Mouse (Mus musculus) midbrain, embryonic 16.5 days (tissue): Measurements from ENCODE around the gene Asb2. TPM values are rescaled to one million over a fixed set of nuclear protein-coding genes. Genes with fewer than 3 reads are reported as not detected.

Source experiments
- ATAC-seq: fragments of 200-750 bp; cut with Nextera tagmentation; 2 replicates; pipeline ENCODE4 v1.8.0; 2017; ENCODE audit warnings: moderate TSS enrichment
- H3K27ac ChIP-seq: fragments of 300-500 bp; sonication (generic); 2 replicates; pipeline ENCODE4 v1.5.1; 2014; ENCODE audit warnings: mild to moderate bottlenecking, low read length, mixed read lengths
- H3K27me3 ChIP-seq: fragments of 300-500 bp; sonication (generic); 2 replicates; pipeline ENCODE4 v1.6.1; 2014; ENCODE audit warnings: low read depth, low read length, mixed read lengths; ENCODE audit not compliant: control insufficient read depth, insufficient read depth
- H3K36me3 ChIP-seq: fragments of 300-500 bp; sonication (generic); 2 replicates; pipeline ENCODE4 v1.6.1; 2014; ENCODE audit warnings: mild to moderate bottlenecking, low read length, moderate library complexity, mixed read lengths; ENCODE audit not compliant: control insufficient read depth, insufficient read depth
- H3K4me1 ChIP-seq: fragments of 300-500 bp; sonication (generic); 2 replicates; pipeline ENCODE4 v1.6.1; 2014; ENCODE audit warnings: mild to moderate bottlenecking, low read length, mixed read lengths; ENCODE audit not compliant: control insufficient read depth, insufficient read depth
- H3K4me2 ChIP-seq: fragments of 300-500 bp; sonication (generic); 2 replicates; pipeline ENCODE4 v1.6.1; 2014; ENCODE audit warnings: mild to moderate bottlenecking, low read length, mixed read lengths
- H3K4me3 ChIP-seq: fragments of 300-500 bp; sonication (generic); 2 replicates; pipeline ENCODE4 v1.5.1; 2014; ENCODE audit warnings: low read depth, mild to moderate bottlenecking, low read length, moderate library complexity, mixed read lengths
- H3K9ac ChIP-seq: fragments of 300-500 bp; sonication (generic); 2 replicates; pipeline ENCODE4 v1.6.1; 2014; ENCODE audit warnings: low read depth, low read length, mixed read lengths
- H3K9me3 ChIP-seq: fragments of 300-500 bp; sonication (generic); replicated peaks from 2 replicates; pipeline ENCODE4 v1.6.1; 2014; ENCODE audit warnings: mild to moderate bottlenecking, low read length, mixed read lengths; ENCODE audit not compliant: control insufficient read depth, poor library complexity, severe bottlenecking
- WGBS: fragments of 180-500 bp; shearing (Covaris S2); extraction: QIAGEN DNeasy Blood & Tissue Kit; methylation state at CpG from one replicate; pipeline ENCODE4 v1.1.7; 2014; 5-methylcytosine and 5-hydroxymethylcytosine counted together
- polyA plus RNA-seq: library from polyadenylated mRNA; unstranded; fragments of >200 nt; fragmentation: Nextera tagmentation; extraction: Ambion mirVana; gene quantifications from 2 replicates; pipeline ENCODE4 v1.2.1, GENCODE M21; 2015

Gene Asb2
- polyA plus RNA-seq, 1 experiment from 2014 or later: 0.82 TPM

GRCm38 (mm10) chr12:103281491-103281890 is 74.3 kb downstream of the Asb2 start:
- Histone ChIP-seq H3K4me3 (no peak overlapping the region), H3K9ac (no peak overlapping the region), H3K9me3 (peaks cover 5% of the 10 kb centered on the region; the same call in 1 of the 2 replicates), H3K27me3 (no peaks in the 10 kb centered on the region), H3K27ac (no peak overlapping the region), H3K4me1 (no peaks in the 10 kb centered on the region), H3K4me2 (no peak overlapping the region), H3K36me3 (no peaks in the 10 kb centered on the region)
- no peak for ATAC-seq
- WGBS: 74% methylated on average over 2 of the region's 2 CpGs

GRCm38 (mm10) chr12:103276422-103276821 is 79.4 kb downstream of the Asb2 start:
- no peaks in the 10 kb centered on the region for H3K4me1 ChIP-seq
- 76% methylated on average over 4 of the region's 4 CpGs for WGBS
- ATAC-seq: no peak

GRCm38 (mm10) chr12:103273732-103274131 is 82.1 kb downstream of the Asb2 start:
- Histone ChIP-seq H3K27me3 (no peaks in the 10 kb centered on the region), H3K4me2 (no peak overlapping the region), H3K4me1 (no peaks in the 10 kb centered on the region), H3K9me3 (peaks cover 5% of the 10 kb centered on the region; the same call in 1 of the 2 replicates), H3K27ac (no peak overlapping the region), H3K9ac (no peak overlapping the region), H3K4me3 (no peak overlapping the region), H3K36me3 (no peaks in the 10 kb centered on the region)
- 90% methylated on average over 2 of the region's 2 CpGs for WGBS
- ATAC-seq: no peak

More at GRCm38 (mm10) chr12:103276422-103276821, 79.4 kb downstream of the Asb2 start:
- H3K4me2 ChIP-seq: no peak overlapping the region
- H3K36me3 ChIP-seq: no peaks in the 10 kb centered on the region
- no peak overlapping the region for H3K4me3 ChIP-seq
- no peak overlapping the region for H3K27ac ChIP-seq
- peaks cover 5% of the 10 kb centered on the region; the same call in 1 of the 2 replicates for H3K9me3 ChIP-seq
- H3K9ac ChIP-seq: no peak overlapping the region
- no peaks in the 10 kb centered on the region for H3K27me3 ChIP-seq

- no peaks in the 10 kb centered on the region for H3K27me3 ChIP-seq
- no peak overlapping the region for H3K9ac ChIP-seq
- H3K27ac ChIP-seq: no peak overlapping the region
- 70% methylated on average over 6 of the region's 6 CpGs for WGBS
- no peak for ATAC-seq
- no peak overlapping the region for H3K4me2 ChIP-seq
- no peak overlapping the region for H3K4me3 ChIP-seq
- peaks cover 5% of the 10 kb centered on the region; the same call in 1 of the 2 replicates for H3K9me3 ChIP-seq
- H3K4me1 ChIP-seq: no peaks in the 10 kb centered on the region
- H3K36me3 ChIP-seq: no peaks in the 10 kb centered on the region
Measured at GRCm38 (mm10) chr12:103273051-103273450, 82.8 kb downstream of the Asb2 start.

- WGBS: 94% methylated on average over 3 of the region's 3 CpGs
- Histone ChIP-seq H3K4me1 (no peaks in the 10 kb centered on the region), H3K4me3 (no peak overlapping the region), H3K27ac (no peak overlapping the region), H3K36me3 (no peaks in the 10 kb centered on the region), H3K9ac (no peak overlapping the region), H3K4me2 (no peak overlapping the region), H3K9me3 (no peaks in the 10 kb centered on the region), H3K27me3 (no peaks in the 10 kb centered on the region)
- ATAC-seq: no peak
Measured at GRCm38 (mm10) chr12:103272176-103272575, 83.6 kb downstream of the Asb2 start.

Other genes starting within 250 kb of the Asb2 start
- gene Prima1, start 113.9 kb downstream of the Asb2 start, polyA plus RNA-seq: 0.48 and 0.55 TPM in 2 replicates
- gene Fam181a, start 45.0 kb downstream of the Asb2 start, polyA plus RNA-seq: 5.3 and 7.7 TPM in 2 replicates
- gene Otub2, start 32.7 kb upstream of the Asb2 start, polyA plus RNA-seq: 23.5 and 24.4 TPM in 2 replicates
- 1.2 and 1.4 TPM in 2 replicates for gene 9330161L09Rik, start 51.8 kb upstream of the Asb2 start, polyA plus RNA-seq
- gene Ddx24, start 69.8 kb upstream of the Asb2 start, polyA plus RNA-seq: 150 and 155 TPM in 2 replicates
- 10.0 and 12.3 TPM in 2 replicates for gene Ifi27, start 78.2 kb upstream of the Asb2 start, polyA plus RNA-seq
- gene Ifi27l2a, start 87.7 kb upstream of the Asb2 start, polyA plus RNA-seq: 1.6 and 2.3 TPM in 2 replicates
- not detected in 2 replicates for gene Ifi27l2b, start 101.2 kb upstream of the Asb2 start, polyA plus RNA-seq
- gene Ppp4r4, start 176.3 kb upstream of the Asb2 start, polyA plus RNA-seq: 2.8 and 3.6 TPM in 2 replicates